ENCODE assay signal across 10 mouse cellular contexts in genomic region chr13:45416621-45417057, GRCm38 (mm10). TPM values are rescaled to one million over a fixed set of nuclear protein-coding genes. Genes with fewer than 3 reads are reported as not detected.
DNase-seq lines count a peak whose midpoint lies in the region; ATAC-seq and TF ChIP-seq lines count a peak whose summit lies in the region.
"Had no signal": no experiment of that assay in that cellular context is flagged by ENCODE, and none has a peak within 500 bp of the region (broad histone marks: within the 10 kb centered on the region; RNA-seq: fewer than 3 reads in every experiment).

No protein-coding gene starts in this region.

- no peaks in the 10 kb centered on the region for H3K9me3 ChIP-seq in intestine, embryonic 14.5 days (ENCODE audit: control insufficient read depth, low read length)
- no peaks in the 10 kb centered on the region for H3K9me3 ChIP-seq in intestine, embryonic 15.5 days
- H3K9me3 ChIP-seq in embryonic facial prominence, embryonic 15.5 days (replicated peaks), result no peaks in the 10 kb centered on the region
- H3K9me3 ChIP-seq in hindbrain, postnatal 0 days (ENCODE audit: low read length), result no peaks in the 10 kb centered on the region
- H3K9me3 ChIP-seq in midbrain, postnatal 0 days (ENCODE audit: low read length), result no peaks in the 10 kb centered on the region
- H3K9me3 ChIP-seq: heart, embryonic 13.5 days had no signal

- no peaks in the 10 kb centered on the region for H3K27me3 ChIP-seq in intestine, embryonic 14.5 days (replicated peaks; ENCODE audit: control insufficient read depth, insufficient read depth, low read length)
- H3K27me3 ChIP-seq in intestine, embryonic 15.5 days (replicated peaks), result no peaks in the 10 kb centered on the region
- H3K27me3 ChIP-seq in embryonic facial prominence, embryonic 15.5 days, result no peaks in the 10 kb centered on the region
- H3K27me3 ChIP-seq in hindbrain, postnatal 0 days (ENCODE audit: insufficient read depth, low read length), result no peaks in the 10 kb centered on the region
- H3K27me3 ChIP-seq in midbrain, postnatal 0 days (ENCODE audit: insufficient read depth, low read length), result no peaks in the 10 kb centered on the region
- H3K27me3 ChIP-seq: heart, embryonic 13.5 days had no signal

- no peak for DNase-seq in intestine, embryonic 14.5 days (ENCODE audit: low spot score)
- peak; percentile 55 for DNase-seq in hindbrain, postnatal 0 days (ENCODE audit: low spot score)
- peak; percentile 28 for DNase-seq in midbrain, postnatal 0 days (ENCODE audit: low spot score)
- no peak for DNase-seq in Muller cell, postnatal 12 days (ENCODE audit: inconsistent ontology term)
- DNase-seq in heart, postnatal 25 days (ENCODE audit: low spot score), result no peak
- DNase-seq: lung, adult 18-20 months had no signal

- peak overlapping the region; percentile 23; the same call in 1 of the 2 replicates for H3K4me2 ChIP-seq in intestine, embryonic 14.5 days (ENCODE audit: low read length)
- H3K4me2 ChIP-seq in intestine, embryonic 15.5 days (replicated peaks), result no peak overlapping the region
- H3K4me2 ChIP-seq in embryonic facial prominence, embryonic 15.5 days (replicated peaks), result peak overlapping the region; percentile 38
- H3K4me2 ChIP-seq in hindbrain, postnatal 0 days (ENCODE audit: low read depth, low read length), result peak overlapping the region; percentile 38; the same call in 1 of the 2 replicates
- peak overlapping the region; percentile 7 for H3K4me2 ChIP-seq in midbrain, postnatal 0 days (ENCODE audit: low read depth, low read length, poor library complexity, severe bottlenecking)
- H3K4me2 ChIP-seq: heart, embryonic 13.5 days had no signal

- H3K27ac ChIP-seq in intestine, embryonic 14.5 days (ENCODE audit: low read depth), result peak overlapping the region; percentile 41; the same call in 1 of the 2 replicates
- H3K27ac ChIP-seq in intestine, embryonic 15.5 days, result no peak overlapping the region
- peak overlapping the region; percentile 75; the same call in 1 of the 2 replicates for H3K27ac ChIP-seq in embryonic facial prominence, embryonic 15.5 days (replicated peaks)
- H3K27ac ChIP-seq in hindbrain, postnatal 0 days, result no peak overlapping the region
- H3K27ac ChIP-seq in midbrain, postnatal 0 days (ENCODE audit: low read depth, low read length), result no peak overlapping the region
- H3K27ac ChIP-seq: heart, embryonic 13.5 days had no signal

- H3K36me3 ChIP-seq in intestine, embryonic 14.5 days (ENCODE audit: control insufficient read depth, insufficient read depth, low read length), result peaks cover 17% of the 10 kb centered on the region
- peaks cover 14% of the 10 kb centered on the region; the same call in 1 of the 2 replicates for H3K36me3 ChIP-seq in intestine, embryonic 15.5 days
- H3K36me3 ChIP-seq in embryonic facial prominence, embryonic 15.5 days, result peaks cover 19% of the 10 kb centered on the region
- H3K36me3 ChIP-seq in hindbrain, postnatal 0 days (ENCODE audit: insufficient read depth, low read length), result peaks cover 11% of the 10 kb centered on the region; the same call in 1 of the 2 replicates
- peaks cover 12% of the 10 kb centered on the region for H3K36me3 ChIP-seq in midbrain, postnatal 0 days (ENCODE audit: insufficient read depth, low read length)

- ATAC-seq in intestine, embryonic 14.5 days (replicated peaks; ENCODE audit: low FRiP score, low TSS enrichment, low read depth), result no peak
- ATAC-seq in intestine, embryonic 15.5 days, result no peak
- ATAC-seq in embryonic facial prominence, embryonic 15.5 days (ENCODE audit: insufficient number of reproducible peaks, low FRiP score, low TSS enrichment, low read depth), result no peak
- ATAC-seq in hindbrain, postnatal 0 days, result no peak
- ATAC-seq in midbrain, postnatal 0 days (ENCODE audit: low FRiP score), result no peak
- ATAC-seq in activated CD4-positive, CD25-positive, alpha-beta regulatory T cell, adult 4 months, result no peak

- no peak for TF ChIP-seq CTCF in hindbrain, postnatal 0 days (IDR thresholded peaks at IDR 0.05; ENCODE audit: low read depth)
- TF ChIP-seq CTCF in midbrain, postnatal 0 days (IDR thresholded peaks at IDR 0.05), result no peak

- H3K9ac ChIP-seq in intestine, embryonic 14.5 days (ENCODE audit: low read length), result no peak overlapping the region
- no peak overlapping the region for H3K9ac ChIP-seq in intestine, embryonic 15.5 days
- H3K9ac ChIP-seq in embryonic facial prominence, embryonic 15.5 days, result no peak overlapping the region
- H3K9ac ChIP-seq in hindbrain, postnatal 0 days (replicated peaks; ENCODE audit: low read length), result no peak overlapping the region
- H3K9ac ChIP-seq in midbrain, postnatal 0 days (replicated peaks; ENCODE audit: low read length, poor library complexity, severe bottlenecking), result no peak overlapping the region
- H3K9ac ChIP-seq: heart, embryonic 13.5 days had no signal

- no peak overlapping the region for H3K4me3 ChIP-seq in intestine, embryonic 14.5 days (ENCODE audit: low read depth, low read length)
- no peak overlapping the region for H3K4me3 ChIP-seq in intestine, embryonic 15.5 days (replicated peaks)
- H3K4me3 ChIP-seq in embryonic facial prominence, embryonic 15.5 days (replicated peaks), result peak overlapping the region; percentile 10; the same call in 1 of the 2 replicates
- H3K4me3 ChIP-seq in hindbrain, postnatal 0 days (ENCODE audit: low read length), result no peak overlapping the region
- H3K4me3 ChIP-seq in midbrain, postnatal 0 days (ENCODE audit: low read depth, low read length), result peak overlapping the region; percentile 2; the same call in 1 of the 2 replicates
- H3K4me3 ChIP-seq: heart, embryonic 13.5 days had no signal

- WGBS in intestine, embryonic 14.5 days, result 43% methylated on average over 14 of the region's 14 CpGs
- WGBS in intestine, embryonic 15.5 days, result 41% methylated on average over 14 of the region's 14 CpGs
- WGBS in embryonic facial prominence, embryonic 15.5 days, result 13% methylated on average over 14 of the region's 14 CpGs
- 23% methylated on average over 14 of the region's 14 CpGs for WGBS in hindbrain, postnatal 0 days
- 28% methylated on average over 14 of the region's 14 CpGs for WGBS in midbrain, postnatal 0 days

- intact Hi-C loops in heart, postnatal 25 days (cut with DNase I), result no loop called here

- H3K4me1 ChIP-seq in intestine, embryonic 14.5 days (replicated peaks; ENCODE audit: control insufficient read depth, insufficient read depth, low read length), result peaks cover 13% of the 10 kb centered on the region
- no peaks in the 10 kb centered on the region for H3K4me1 ChIP-seq in intestine, embryonic 15.5 days (replicated peaks)
- H3K4me1 ChIP-seq in embryonic facial prominence, embryonic 15.5 days, result peaks cover 49% of the 10 kb centered on the region
- H3K4me1 ChIP-seq in hindbrain, postnatal 0 days (ENCODE audit: insufficient read depth, low read length), result peaks cover 7% of the 10 kb centered on the region; the same call in 1 of the 2 replicates
- H3K4me1 ChIP-seq in midbrain, postnatal 0 days (ENCODE audit: insufficient read depth, low read length), result peaks cover 5% of the 10 kb centered on the region; the same call in 1 of the 2 replicates

RNA-seq across cellular contexts. Expression of gene Mylip, which starts 27.1 kb away (rescaled TPM):
- 5.3 and 5.8 TPM in 2 replicates for polyA plus RNA-seq in intestine, embryonic 14.5 days (2014; fragmentation: Nextera tagmentation; extraction: Ambion mirVana)
- 6.9 and 7.8 TPM in 2 replicates for polyA plus RNA-seq in intestine, embryonic 15.5 days (2015; fragmentation: Nextera tagmentation; extraction: Ambion mirVana)
- polyA plus RNA-seq in embryonic facial prominence, embryonic 15.5 days (2015; fragmentation: Nextera tagmentation; extraction: Ambion mirVana), result 35.2 and 36.1 TPM in 2 replicates
- total RNA-seq in hindbrain, postnatal 0 days (2014; rRNA removed), result 13.0 and 15.1 TPM in 2 replicates
- 4.4 and 4.6 TPM in 2 replicates for polyA plus RNA-seq in hindbrain, postnatal 0 days (2015; fragmentation: Nextera tagmentation; extraction: Ambion mirVana)
- total RNA-seq in midbrain, postnatal 0 days (2014; rRNA removed), result 11.1 and 16.6 TPM in 2 replicates
- 2.9 and 3.7 TPM in 2 replicates for polyA plus RNA-seq in midbrain, postnatal 0 days (2015; fragmentation: Nextera tagmentation; extraction: Ambion mirVana)
- total RNA-seq in heart, postnatal 25 days (2021), result 10 to 100 TPM; 14.6 to 18.3 TPM
- 10 to 100 TPM; 15.5 to 18.3 TPM for polyA plus RNA-seq in activated CD4-positive, CD25-positive, alpha-beta regulatory T cell, adult 4 months (2017; shearing (Covaris generic))

Comparison
In these comparisons a context has a peak if more than half of its experiments do, and no peak if none do; other contexts are left out.
1. H3K27ac ChIP-seq: peak in intestine, embryonic 14.5 days (single experiment) and embryonic facial prominence, embryonic 15.5 days (single experiment); none in intestine, embryonic 15.5 days (single experiment), hindbrain, postnatal 0 days (single experiment) and midbrain, postnatal 0 days (single experiment).
2. DNase-seq: peak in hindbrain, postnatal 0 days (single experiment) and midbrain, postnatal 0 days (single experiment); none in intestine, embryonic 14.5 days (single experiment), Muller cell, postnatal 12 days (single experiment) and heart, postnatal 25 days (single experiment).
3. H3K4me3 ChIP-seq: peak in embryonic facial prominence, embryonic 15.5 days (single experiment) and midbrain, postnatal 0 days (single experiment); none in intestine, embryonic 14.5 days (single experiment), intestine, embryonic 15.5 days (single experiment) and hindbrain, postnatal 0 days (single experiment).